Mouse (Mus musculus) myocyte (in vitro differentiated cells): ENCODE measurements at regions not wholly inside any gene's neighbourhood (a gene's known extent, or its start where the extent isn't known, plus 50 kb on each side); places are given as distances from the start of the nearest gene placed in this dataset.

Experiments used
- H3K27me3 ChIP-seq: one replicate; pipeline ENCODE4 v1.6.1; 2011; ENCODE audit not compliant: control insufficient read depth, insufficient read depth, insufficient read length
- H3K36me3 ChIP-seq: one replicate; pipeline ENCODE4 v1.6.1; 2011; ENCODE audit not compliant: control insufficient read depth, insufficient read depth
- H3K4me2 ChIP-seq: one replicate; pipeline ENCODE4 v1.6.1; 2011; ENCODE audit warnings: low read depth, control low read depth
- H3K4me3 ChIP-seq: one replicate; pipeline ENCODE4 v1.5.1; 2011; ENCODE audit warnings: mild to moderate bottlenecking, control low read depth, moderate library complexity
- H3K79me2 ChIP-seq: one replicate; pipeline ENCODE4 v1.6.1; 2011; ENCODE audit not compliant: control insufficient read depth, insufficient read depth
- H3ac ChIP-seq: one replicate; pipeline ENCODE4 v1.6.1; 2011; ENCODE audit not compliant: control insufficient read depth, insufficient read length
- CEBPB ChIP-seq: IDR thresholded peaks from 2 replicates; pipeline ENCODE4 v1.6.1; 2011; ENCODE audit warnings: mild to moderate bottlenecking, moderate library complexity; ENCODE audit not compliant: poor library complexity, insufficient read depth, severe bottlenecking
- E2F4 ChIP-seq: IDR thresholded peaks from one replicate; pipeline ENCODE4 v1.6.1; 2011; ENCODE audit warnings: mild to moderate bottlenecking, control low read depth, moderate library complexity; ENCODE audit not compliant: insufficient read depth
- MAX ChIP-seq: IDR thresholded peaks from one replicate; pipeline ENCODE4 v1.6.1; 2011; ENCODE audit warnings: low read depth, mild to moderate bottlenecking, control low read depth
- MYOD1 ChIP-seq, 3 experiments: IDR thresholded peaks; one replicate each; pipeline ENCODE4 v1.6.1; 2011; ENCODE audit warnings: control low read depth in 2 of 3, low read depth in 2 of 3, mild to moderate bottlenecking in 2 of 3, moderate library complexity in 1 of 3; ENCODE audit not compliant: insufficient read length in 2 of 3, control insufficient read depth in 1 of 3
- MYOG ChIP-seq, 3 experiments: IDR thresholded peaks; one replicate each; pipeline ENCODE4 v1.6.1; 2011; ENCODE audit warnings: control low read depth in 2 of 3, low read depth in 2 of 3, mild to moderate bottlenecking in 2 of 3; ENCODE audit not compliant: insufficient read length in 2 of 3, control insufficient read depth in 1 of 3, insufficient read depth in 1 of 3
- POLR2A ChIP-seq: IDR thresholded peaks from one replicate; pipeline ENCODE4 v1.6.1; 2011; ENCODE audit warnings: low read depth, mild to moderate bottlenecking, control low read depth, moderate library complexity; ENCODE audit not compliant: insufficient read length
- POLR2AphosphoS2 ChIP-seq: IDR thresholded peaks from one replicate; pipeline ENCODE4 v1.6.1; 2011; ENCODE audit warnings: low read depth, control low read depth; ENCODE audit not compliant: insufficient read length
- REST ChIP-seq: IDR thresholded peaks from one replicate; pipeline ENCODE4 v1.6.1; 2011; ENCODE audit warnings: mild to moderate bottlenecking, control low read depth, moderate library complexity; ENCODE audit not compliant: insufficient read depth, insufficient read length
- SRF ChIP-seq: IDR thresholded peaks from one replicate; pipeline ENCODE4 v1.6.1; 2011; ENCODE audit warnings: low read depth; ENCODE audit not compliant: control insufficient read depth, insufficient read length
- TCF12 ChIP-seq: IDR thresholded peaks from one replicate; pipeline ENCODE4 v1.6.1; 2011; ENCODE audit warnings: mild to moderate bottlenecking, control low read depth; ENCODE audit not compliant: poor library complexity, insufficient read depth, severe bottlenecking
- TCF3 ChIP-seq: IDR thresholded peaks from one replicate; pipeline ENCODE4 v1.6.1; 2011; ENCODE audit warnings: low read depth, control low read depth; ENCODE audit not compliant: insufficient read length
- USF1 ChIP-seq: IDR thresholded peaks from one replicate; pipeline ENCODE4 v1.6.1; 2011; ENCODE audit warnings: low read depth, mild to moderate bottlenecking, control low read depth, moderate library complexity

DNA sequence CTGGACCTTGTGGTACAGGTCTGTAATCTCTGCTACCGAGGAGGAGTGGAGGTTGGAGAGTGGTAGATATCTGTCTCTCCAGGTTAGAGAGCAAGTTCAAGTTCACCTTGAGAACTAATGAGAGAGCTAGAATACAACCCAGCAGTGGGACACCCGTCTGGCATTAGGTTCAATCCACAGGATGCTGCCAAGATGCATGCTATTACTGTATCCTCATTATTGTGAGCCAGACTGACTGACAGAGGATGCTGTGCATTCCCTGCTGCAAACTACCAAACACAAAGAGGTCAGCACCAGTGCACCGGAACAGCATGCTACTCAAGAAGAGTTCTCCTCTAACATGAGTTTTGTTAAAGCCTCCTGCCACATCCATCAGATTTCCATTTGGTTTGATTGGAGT is 253.6 kb upstream of the Tram1l1 start:
- Histone ChIP-seq H3K4me3 (no peak overlapping the region), H3K4me2 (no peak overlapping the region), H3K79me2 (no peaks in the 10 kb centered on the region), H3K27me3 (no peaks in the 10 kb centered on the region), H3ac (no peak overlapping the region), H3K36me3 (no peaks in the 10 kb centered on the region)
- TF ChIP-seq TCF3 = no peak
- no peak for TF ChIP-seq E2F4
- TF ChIP-seq MYOD1 (IDR thresholded peaks at IDR 0.05; ENCODE audit: control insufficient read depth in 1 of 3, insufficient read length in 2 of 3, low read depth in 2 of 3) = no peak
- TF ChIP-seq SRF = no peak
- TF ChIP-seq REST = no peak
- TF ChIP-seq MYOG (IDR thresholded peaks at IDR 0.05; ENCODE audit: control insufficient read depth in 1 of 3, insufficient read depth in 1 of 3, insufficient read length in 2 of 3, low read depth in 2 of 3) = no peak
- no peak for TF ChIP-seq TCF12
- TF ChIP-seq POLR2A = no peak
- no peak for TF ChIP-seq CEBPB
- TF ChIP-seq USF1 = no peak
- no peak for TF ChIP-seq POLR2AphosphoS2
- TF ChIP-seq MAX = no peak

DNA sequence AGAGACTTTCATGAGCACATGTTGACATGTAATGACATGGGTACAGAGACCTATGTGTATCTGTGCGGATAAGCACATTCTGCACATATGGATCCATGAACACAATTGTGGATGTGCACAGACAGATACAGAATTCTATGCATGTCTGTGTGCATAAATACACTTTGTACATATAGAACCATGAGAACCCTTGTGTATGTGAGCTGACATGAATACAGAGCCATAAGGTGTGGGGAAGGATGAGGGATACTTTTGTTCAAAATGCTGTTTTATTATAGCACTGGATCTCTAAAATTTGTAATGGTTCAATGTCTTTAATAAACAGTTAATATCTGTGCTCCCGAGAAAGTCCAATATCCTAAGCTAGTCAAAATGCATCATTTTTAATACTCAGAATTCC is 253.1 kb upstream of the Tram1l1 start:
- TF ChIP-seq E2F4 (no peak), SRF (no peak), TCF3 (no peak), MYOG (IDR thresholded peaks at IDR 0.05; ENCODE audit: control insufficient read depth in 1 of 3, insufficient read depth in 1 of 3, insufficient read length in 2 of 3, low read depth in 2 of 3) (no peak), CEBPB (no peak), REST (no peak), MYOD1 (IDR thresholded peaks at IDR 0.05; ENCODE audit: control insufficient read depth in 1 of 3, insufficient read length in 2 of 3, low read depth in 2 of 3) (no peak), POLR2AphosphoS2 (no peak), MAX (no peak), POLR2A (no peak), USF1 (no peak), TCF12 (no peak)
- Histone ChIP-seq H3K27me3 (no peaks in the 10 kb centered on the region), H3ac (no peak overlapping the region), H3K4me2 (no peak overlapping the region), H3K79me2 (no peaks in the 10 kb centered on the region), H3K36me3 (no peaks in the 10 kb centered on the region), H3K4me3 (no peak overlapping the region)

DNA sequence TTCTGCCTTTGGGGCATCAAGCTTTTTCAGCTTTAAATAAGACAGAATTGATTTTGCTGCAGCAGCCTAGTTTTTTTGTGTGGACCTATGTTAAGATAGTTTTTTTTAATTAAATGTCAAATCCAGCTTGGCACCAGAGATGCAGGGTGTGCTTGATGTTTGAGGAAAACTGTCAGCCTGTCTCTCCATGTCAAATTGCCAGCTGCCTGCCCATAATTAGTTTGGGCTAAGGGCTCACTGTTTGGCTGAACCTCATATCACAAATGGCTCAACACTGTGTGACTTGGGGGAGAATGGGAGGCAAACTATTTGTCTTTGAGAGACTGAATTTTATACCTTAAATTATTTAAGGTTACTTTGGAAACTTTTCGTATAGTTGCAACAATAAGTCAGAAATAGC is 252.7 kb upstream of the Tram1l1 start:
- Histone ChIP-seq H3K27me3 (no peaks in the 10 kb centered on the region), H3K36me3 (no peaks in the 10 kb centered on the region), H3ac (no peak overlapping the region), H3K4me2 (no peak overlapping the region), H3K4me3 (no peak overlapping the region), H3K79me2 (no peaks in the 10 kb centered on the region)
- TF ChIP-seq E2F4 = no peak
- TF ChIP-seq USF1 = no peak
- no peak for TF ChIP-seq MYOD1 (IDR thresholded peaks at IDR 0.05; ENCODE audit: control insufficient read depth in 1 of 3, insufficient read length in 2 of 3, low read depth in 2 of 3)
- TF ChIP-seq REST = no peak
- no peak for TF ChIP-seq POLR2A
- TF ChIP-seq SRF = no peak
- TF ChIP-seq MYOG (IDR thresholded peaks at IDR 0.05; ENCODE audit: control insufficient read depth in 1 of 3, insufficient read depth in 1 of 3, insufficient read length in 2 of 3, low read depth in 2 of 3) = no peak
- TF ChIP-seq MAX = no peak
- no peak for TF ChIP-seq CEBPB
- no peak for TF ChIP-seq TCF3
- no peak for TF ChIP-seq POLR2AphosphoS2
- no peak for TF ChIP-seq TCF12

DNA sequence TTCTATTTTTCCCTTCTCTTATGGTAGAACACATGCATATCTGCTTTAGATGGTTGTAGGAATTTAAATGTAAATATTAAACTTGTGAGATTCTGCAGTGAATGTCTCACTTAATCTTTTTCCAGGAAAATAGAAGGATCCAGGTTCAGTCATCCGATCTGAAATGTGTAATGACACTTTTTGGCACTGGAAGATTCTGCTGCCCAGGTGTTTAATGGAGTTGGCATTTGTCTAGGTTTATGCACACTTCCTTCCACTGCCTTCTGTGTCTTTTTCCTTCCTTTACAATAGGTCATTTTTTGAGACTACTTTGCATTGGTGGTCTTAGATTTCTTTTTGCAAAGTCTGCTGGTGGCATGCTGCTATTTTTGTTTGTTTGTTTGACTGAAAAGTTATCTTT is 251.5 kb upstream of the Tram1l1 start:
- no peak overlapping the region for H3K4me2 ChIP-seq
- H3K4me3 ChIP-seq = no peak overlapping the region
- H3K27me3 ChIP-seq = no peaks in the 10 kb centered on the region
- no peaks in the 10 kb centered on the region for H3K36me3 ChIP-seq
- TF ChIP-seq USF1 (no peak), REST (no peak), SRF (no peak), TCF3 (no peak), MAX (no peak), E2F4 (no peak), MYOG (IDR thresholded peaks at IDR 0.05; ENCODE audit: control insufficient read depth in 1 of 3, insufficient read depth in 1 of 3, insufficient read length in 2 of 3, low read depth in 2 of 3) (no peak), POLR2A (no peak), POLR2AphosphoS2 (no peak), MYOD1 (IDR thresholded peaks at IDR 0.05; ENCODE audit: control insufficient read depth in 1 of 3, insufficient read length in 2 of 3, low read depth in 2 of 3) (no peak), CEBPB (no peak), TCF12 (no peak)
- H3ac ChIP-seq = no peak overlapping the region
- H3K79me2 ChIP-seq = no peaks in the 10 kb centered on the region
